Mouse (Mus musculus) midbrain, postnatal 0 days (tissue): ENCODE measurements at regions not wholly inside any gene's neighbourhood (a gene's known extent, or its start where the extent isn't known, plus 50 kb on each side); places are given as distances from the start of the nearest gene placed in this dataset.

Experiments
- ATAC-seq: fragments of 200-750 bp; cut with Nextera tagmentation; 2 replicates; pipeline ENCODE4 v1.8.0; 2017; ENCODE audit warnings: moderate number of reproducible peaks, mild to moderate bottlenecking, moderate TSS enrichment, moderate library complexity; ENCODE audit not compliant: low FRiP score
- DNase-seq: peaks from one replicate; pipeline ENCODE4 v3.0.0-alpha.2; 2015; ENCODE audit warnings: low spot score
- H3K27ac ChIP-seq: fragments of 300-500 bp; sonication (generic); 2 replicates; pipeline ENCODE4 v1.5.1; 2014; ENCODE audit warnings: low read depth, mild to moderate bottlenecking, low read length, mixed read lengths
- H3K27me3 ChIP-seq: fragments of 300-500 bp; sonication (generic); 2 replicates; pipeline ENCODE4 v1.6.1; 2014; ENCODE audit warnings: low read length, control low read depth, mixed read lengths; ENCODE audit not compliant: insufficient read depth
- H3K36me3 ChIP-seq: fragments of 300-500 bp; sonication (generic); 2 replicates; pipeline ENCODE4 v1.6.1; 2014; ENCODE audit warnings: low read length, control low read depth, mixed read lengths; ENCODE audit not compliant: insufficient read depth
- H3K4me1 ChIP-seq: fragments of 300-500 bp; sonication (generic); 2 replicates; pipeline ENCODE4 v1.6.1; 2014; ENCODE audit warnings: mild to moderate bottlenecking, control low read depth, antibody characterized with exemption, low read length, mixed read lengths; ENCODE audit not compliant: insufficient read depth
- H3K4me2 ChIP-seq: fragments of 300-500 bp; sonication (generic); 2 replicates; pipeline ENCODE4 v1.6.1; 2014; ENCODE audit warnings: low read depth, mild to moderate bottlenecking, low read length, mixed read lengths; ENCODE audit not compliant: poor library complexity, severe bottlenecking
- H3K4me3 ChIP-seq: fragments of 300-500 bp; sonication (generic); 2 replicates; pipeline ENCODE4 v1.5.1; 2014; ENCODE audit warnings: low read depth, mild to moderate bottlenecking, low read length, moderate library complexity
- H3K9ac ChIP-seq: fragments of 300-500 bp; sonication (generic); replicated peaks from 2 replicates; pipeline ENCODE4 v1.6.1; 2014; ENCODE audit warnings: mild to moderate bottlenecking, low read length, moderate library complexity, mixed read lengths; ENCODE audit not compliant: poor library complexity, severe bottlenecking
- H3K9me3 ChIP-seq: fragments of 300-500 bp; sonication (generic); 2 replicates; pipeline ENCODE4 v1.6.1; 2016; ENCODE audit warnings: low read length, control low read depth
- CTCF ChIP-seq: IDR thresholded peaks from 2 replicates; pipeline ENCODE4 v1.5.1; 2016; ENCODE audit warnings: antibody characterized with exemption, mild to moderate bottlenecking
- WGBS: fragments of 180-500 bp; shearing (Covaris S2); extraction: QIAGEN DNeasy Blood & Tissue Kit; methylation state at CpG from one replicate; pipeline ENCODE4 v1.1.7; 2014; 5-methylcytosine and 5-hydroxymethylcytosine counted together

- 68% methylated on average over 6 of the region's 6 CpGs for WGBS
- Histone ChIP-seq H3K9me3 (no peaks in the 10 kb centered on the region), H3K27me3 (no peaks in the 10 kb centered on the region), H3K4me3 (no peak overlapping the region), H3K27ac (no peak overlapping the region), H3K4me1 (0 out of 2 replicates have a peak, but pooled peaks cover 3% of the 10 kb centered on the region), H3K9ac (no peak overlapping the region), H3K36me3 (no peaks in the 10 kb centered on the region), H3K4me2 (no peak overlapping the region)
- ATAC-seq: no peak
- TF ChIP-seq CTCF: no peak
- no peak for DNase-seq
Observed at GRCm38 (mm10) chr11:112978884-112979283, 196.9 kb downstream of the Sox9 start.

DNA sequence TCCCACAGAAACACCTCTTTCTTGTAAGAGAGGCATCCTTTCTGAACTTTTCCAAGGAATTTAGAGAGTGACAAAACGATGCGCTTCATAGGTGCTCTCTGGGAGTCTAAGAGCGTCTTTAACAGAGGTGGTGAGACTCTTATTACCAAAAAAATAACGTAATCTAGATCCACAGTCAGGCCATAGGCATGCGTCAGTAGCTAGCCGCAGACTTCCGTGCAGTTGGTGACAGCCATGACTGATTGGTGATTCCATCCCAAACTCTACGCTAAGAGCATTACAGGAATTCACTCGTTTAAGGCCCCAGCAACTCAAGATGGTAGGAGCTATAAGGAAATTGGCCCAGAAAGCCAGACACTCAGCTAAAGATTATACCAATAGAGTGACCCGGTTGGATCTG is 197.4 kb downstream of the Sox9 start:
- H3K27me3 ChIP-seq: no peaks in the 10 kb centered on the region
- no peaks in the 10 kb centered on the region for H3K36me3 ChIP-seq
- H3K4me3 ChIP-seq: no peak overlapping the region
- no peak overlapping the region for H3K4me2 ChIP-seq
- 0 out of 2 replicates have a peak, but pooled peaks cover 3% of the 10 kb centered on the region for H3K4me1 ChIP-seq
- H3K9ac ChIP-seq: no peak overlapping the region
- no peak for DNase-seq
- H3K9me3 ChIP-seq: no peaks in the 10 kb centered on the region
- no peak for TF ChIP-seq CTCF
- 84% methylated on average over 10 of the region's 10 CpGs for WGBS
- H3K27ac ChIP-seq: no peak overlapping the region
- ATAC-seq: no peak

GRCm38 (mm10) chr11:112982165-112982801 is 200.3 kb downstream of the Sox9 start:
- 34% methylated on average over 11 of the region's 11 CpGs for WGBS
- no peak for TF ChIP-seq CTCF
- H3K36me3 ChIP-seq: no peaks in the 10 kb centered on the region
- DNase-seq (peak; percentile 91), ATAC-seq (peak; percentile 92)
- no peak overlapping the region for H3K4me3 ChIP-seq
- no peak overlapping the region for H3K4me2 ChIP-seq
- H3K27ac ChIP-seq: no peak overlapping the region
- no peaks in the 10 kb centered on the region for H3K27me3 ChIP-seq
- no peaks in the 10 kb centered on the region for H3K9me3 ChIP-seq
- no peak overlapping the region for H3K9ac ChIP-seq
- 0 out of 2 replicates have a peak, but pooled peaks cover 3% of the 10 kb centered on the region for H3K4me1 ChIP-seq

DNA sequence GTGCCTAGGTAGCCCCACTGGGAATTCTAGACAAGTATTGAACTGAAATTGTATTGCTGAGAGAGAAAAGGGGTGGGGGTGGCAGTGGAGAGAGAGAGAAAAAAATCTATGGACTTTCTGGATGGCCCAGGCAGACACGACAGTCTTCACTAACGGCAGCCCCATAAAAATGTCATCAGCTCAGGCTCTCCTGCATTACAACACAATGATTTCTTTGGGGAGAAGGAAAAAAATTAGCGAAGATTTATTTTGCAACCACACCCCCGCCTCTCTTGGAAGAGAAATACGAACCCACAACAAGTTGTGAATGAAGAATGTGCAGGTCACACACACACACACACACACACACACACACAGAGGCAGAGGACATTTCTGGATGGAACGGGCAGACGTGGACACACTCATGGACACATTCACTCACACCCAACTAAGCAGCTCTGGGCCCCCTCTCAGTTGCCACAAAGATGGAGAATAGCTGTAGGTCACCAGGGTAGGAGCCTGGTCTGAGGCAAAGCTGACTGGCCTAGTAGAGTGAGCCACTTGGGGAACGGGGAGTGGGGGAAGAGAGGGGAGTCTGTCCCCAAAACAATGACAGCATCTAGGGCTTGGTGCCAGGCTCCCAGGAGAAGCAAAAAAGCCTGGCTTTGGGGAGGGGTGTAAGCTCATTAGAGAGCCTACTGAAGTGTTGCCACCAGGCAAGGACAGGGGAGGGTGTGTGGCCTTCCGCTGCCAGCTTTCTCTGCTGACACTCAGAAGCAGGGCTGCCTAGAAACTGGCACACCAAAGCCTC is 201.0 kb downstream of the Sox9 start:
- no peaks in the 10 kb centered on the region for H3K9me3 ChIP-seq
- no peak for TF ChIP-seq CTCF
- ATAC-seq (peak; percentile 71), DNase-seq (peak; percentile 89)
- H3K36me3 ChIP-seq: no peaks in the 10 kb centered on the region
- 0 out of 2 replicates have a peak, but pooled peaks cover 3% of the 10 kb centered on the region for H3K4me1 ChIP-seq
- no peak overlapping the region for H3K4me2 ChIP-seq
- H3K9ac ChIP-seq: no peak overlapping the region
- no peaks in the 10 kb centered on the region for H3K27me3 ChIP-seq
- H3K27ac ChIP-seq: no peak overlapping the region
- 55% methylated on average over 9 of the region's 9 CpGs for WGBS
- no peak overlapping the region for H3K4me3 ChIP-seq

- Histone ChIP-seq H3K9ac (no peak overlapping the region), H3K27ac (no peak overlapping the region), H3K4me3 (no peak overlapping the region), H3K27me3 (no peaks in the 10 kb centered on the region), H3K9me3 (no peaks in the 10 kb centered on the region), H3K36me3 (no peaks in the 10 kb centered on the region), H3K4me2 (no peak overlapping the region), H3K4me1 (no peaks in the 10 kb centered on the region)
- DNase-seq (no peak), ATAC-seq (no peak)
- TF ChIP-seq CTCF: no peak
- 85% methylated on average over 9 of the region's 9 CpGs for WGBS
Observed at GRCm38 (mm10) chr11:112986029-112986573, 204.1 kb downstream of the Sox9 start.

- no peaks in the 10 kb centered on the region for H3K36me3 ChIP-seq
- TF ChIP-seq CTCF: no peak
- ATAC-seq (no peak), DNase-seq (no peak)
- 79% methylated on average over 7 of the region's 7 CpGs for WGBS
- H3K4me3 ChIP-seq: no peak overlapping the region
- H3K4me2 ChIP-seq: no peak overlapping the region
- no peak overlapping the region for H3K27ac ChIP-seq
- H3K9ac ChIP-seq: no peak overlapping the region
- peaks cover 6% of the 10 kb centered on the region; the same call in 1 of the 2 replicates for H3K4me1 ChIP-seq
- H3K27me3 ChIP-seq: no peaks in the 10 kb centered on the region
- no peaks in the 10 kb centered on the region for H3K9me3 ChIP-seq
Observed at GRCm38 (mm10) chr11:112987782-112988181, 205.8 kb downstream of the Sox9 start.
